Mouse (Mus musculus) ES-Bruce4 (cell line): Measurements from ENCODE around the gene Slc9a8.

Source experiments
- CTCF ChIP-seq: IDR thresholded peaks from one replicate; pipeline ENCODE4 v1.8.1; 2011; ENCODE audit warnings: low read depth, low read length
- EP300 ChIP-seq: IDR thresholded peaks from 2 replicates; pipeline ENCODE4 v1.6.1; 2011; ENCODE audit warnings: low read depth, low read length; ENCODE audit not compliant: insufficient read depth
- POLR2A ChIP-seq: IDR thresholded peaks from one replicate; pipeline ENCODE4 v1.8.1; 2011; ENCODE audit warnings: low read length; ENCODE audit not compliant: insufficient read depth

GRCm38 (mm10) chr2:167515688-167516087 lies 94.2 kb downstream of the Slc9a8 start:
- TF ChIP-seq CTCF (no peak), POLR2A (no peak), EP300 (no peak)
